11 mouse cellular contexts compared by ENCODE assay signal in the genomic region with DNA sequence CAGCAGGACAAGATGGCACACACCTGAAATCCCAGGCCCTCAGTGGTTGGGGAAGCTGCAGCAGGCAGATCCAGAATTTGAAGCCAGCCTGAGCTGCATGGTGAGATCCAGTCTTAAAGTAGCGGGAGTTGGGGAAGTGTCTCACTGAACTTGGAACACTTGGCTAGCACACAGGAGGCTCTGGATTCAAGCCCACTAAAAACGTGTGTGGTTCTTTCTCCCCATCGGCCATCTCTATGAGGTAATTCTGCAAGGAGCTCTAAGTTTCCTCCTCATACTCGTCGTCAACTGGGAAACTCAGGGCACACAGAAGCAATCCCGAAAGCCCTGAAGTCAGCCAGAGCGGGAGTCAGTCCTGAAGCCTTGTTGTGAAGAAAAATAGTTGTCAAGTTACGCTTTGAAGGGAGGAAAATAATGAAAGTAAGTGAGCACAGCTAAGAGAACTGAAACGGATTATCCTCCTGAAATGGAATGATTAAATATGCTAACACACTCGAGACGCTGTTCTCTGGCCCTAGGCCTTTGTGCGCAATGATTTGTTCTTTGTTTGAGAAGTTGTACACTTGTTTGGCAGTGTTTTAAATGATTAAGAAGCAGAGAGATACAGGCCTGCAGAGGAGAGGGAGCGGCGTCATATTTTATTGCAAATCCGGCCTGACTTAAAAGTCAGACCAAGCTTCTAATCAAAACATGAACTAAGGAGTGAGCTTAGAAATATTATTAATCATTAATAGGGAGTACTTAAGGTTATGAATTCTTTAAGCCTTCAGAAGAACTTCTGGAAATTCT.
DNase-seq lines count a peak whose midpoint lies in the region; ATAC-seq and TF ChIP-seq lines count a peak whose summit lies in the region.
"Had no signal": no experiment of that assay in that cellular context is flagged by ENCODE, and none has a peak within 500 bp of the region (broad histone marks: within the 10 kb centered on the region; RNA-seq: fewer than 3 reads in every experiment).

No protein-coding gene starts in this region.

- H3K9ac ChIP-seq in kidney, embryonic 16.5 days (replicated peaks; ENCODE audit: low read length): peak overlapping the region; percentile 36; the same call in 1 of the 2 replicates
- H3K9ac ChIP-seq in stomach, embryonic 14.5 days (replicated peaks; ENCODE audit: low read depth, low read length): no peak overlapping the region
- no peak overlapping the region for H3K9ac ChIP-seq in hindbrain, embryonic 16.5 days (ENCODE audit: low read depth, low read length)
- H3K9ac ChIP-seq: liver, embryonic 13.5 days had no signal

- no peak for TF ChIP-seq POLR2A in lung, adult 2 months (IDR thresholded peaks at IDR 0.05; ENCODE audit: borderline replicate concordance, extremely low read depth, low read depth, low read length)

- no peaks in the 10 kb centered on the region for H3K36me3 ChIP-seq in kidney, embryonic 16.5 days (ENCODE audit: insufficient read depth, low read length)
- no peaks in the 10 kb centered on the region for H3K36me3 ChIP-seq in stomach, embryonic 14.5 days (ENCODE audit: control insufficient read depth, insufficient read depth, low read length)
- H3K36me3 ChIP-seq in hindbrain, embryonic 16.5 days (ENCODE audit: control insufficient read depth, insufficient read depth, low read length): no peaks in the 10 kb centered on the region
- H3K36me3 ChIP-seq: liver, embryonic 13.5 days had no signal

- no peak for ATAC-seq in kidney, embryonic 16.5 days (ENCODE audit: low FRiP score, low TSS enrichment)
- ATAC-seq in stomach, embryonic 14.5 days (ENCODE audit: insufficient number of reproducible peaks, insufficient read depth, low FRiP score, low read depth): peak; percentile 68
- ATAC-seq in hindbrain, embryonic 16.5 days: no peak

- H3K27me3 ChIP-seq in kidney, embryonic 16.5 days (ENCODE audit: insufficient read depth, low read length): no peaks in the 10 kb centered on the region
- H3K27me3 ChIP-seq in stomach, embryonic 14.5 days (ENCODE audit: control insufficient read depth, insufficient read depth, low read length): no peaks in the 10 kb centered on the region
- no peaks in the 10 kb centered on the region for H3K27me3 ChIP-seq in hindbrain, embryonic 16.5 days (replicated peaks; ENCODE audit: control insufficient read depth, insufficient read depth, low read length)
- H3K27me3 ChIP-seq: liver, embryonic 13.5 days had no signal

- H3K9me3 ChIP-seq in kidney, embryonic 16.5 days (ENCODE audit: low read length): no peaks in the 10 kb centered on the region
- H3K9me3 ChIP-seq in stomach, embryonic 14.5 days (ENCODE audit: control insufficient read depth, low read depth, low read length): no peaks in the 10 kb centered on the region
- H3K9me3 ChIP-seq in hindbrain, embryonic 16.5 days (ENCODE audit: control insufficient read depth, low read length): no peaks in the 10 kb centered on the region
- H3K9me3 ChIP-seq: liver, embryonic 13.5 days had no signal

- TF ChIP-seq CTCF in lung, adult 2 months (IDR thresholded peaks at IDR 0.05; ENCODE audit: insufficient read depth, low read length): no peak

- peak; percentile 5 for DNase-seq in lung, adult 2 months
- no peak for DNase-seq in lung, postnatal 25 days (ENCODE audit: low spot score)
- peak; percentile 43 for DNase-seq in kidney, adult 11 months
- DNase-seq in spleen, postnatal 14 days (ENCODE audit: low spot score in 2 of 2): no peak
- DNase-seq: adrenal gland, postnatal 14 days; gastrocnemius, postnatal 25 days; liver, embryonic 13.5 days; thymus, postnatal 36 days had no signal

- peak overlapping the region; percentile 32 for H3K4me2 ChIP-seq in kidney, embryonic 16.5 days (replicated peaks; ENCODE audit: low read depth, low read length)
- no peak overlapping the region for H3K4me2 ChIP-seq in stomach, embryonic 14.5 days (replicated peaks; ENCODE audit: low read depth, low read length)
- H3K4me2 ChIP-seq in hindbrain, embryonic 16.5 days (ENCODE audit: low read length): no peak overlapping the region
- H3K4me2 ChIP-seq: liver, embryonic 13.5 days had no signal

- 46% methylated on average over 15 of the region's 15 CpGs for WGBS in lung, adult 2 months
- WGBS in kidney, embryonic 16.5 days: 33% methylated on average over 15 of the region's 15 CpGs
- WGBS in stomach, embryonic 14.5 days: 26% methylated on average over 15 of the region's 15 CpGs
- 55% methylated on average over 15 of the region's 15 CpGs for WGBS in hindbrain, embryonic 16.5 days

- no peak overlapping the region for H3K4me3 ChIP-seq in lung, adult 2 months (replicated peaks; ENCODE audit: extremely low read depth, low read depth, low read length)
- H3K4me3 ChIP-seq in kidney, embryonic 16.5 days (ENCODE audit: low read length): no peak overlapping the region
- no peak overlapping the region for H3K4me3 ChIP-seq in stomach, embryonic 14.5 days (ENCODE audit: low read depth, low read length)
- H3K4me3 ChIP-seq in hindbrain, embryonic 16.5 days (ENCODE audit: low read length): no peak overlapping the region
- H3K4me3 ChIP-seq: liver, embryonic 13.5 days had no signal

- H3K27ac ChIP-seq in kidney, embryonic 16.5 days (ENCODE audit: low read length): peak overlapping the region; percentile 83
- peak overlapping the region; percentile 74; the same call in 1 of the 2 replicates for H3K27ac ChIP-seq in stomach, embryonic 14.5 days (ENCODE audit: low read length)
- H3K27ac ChIP-seq in hindbrain, embryonic 16.5 days (ENCODE audit: low read depth, low read length): no peak overlapping the region
- H3K27ac ChIP-seq: liver, embryonic 13.5 days had no signal

- H3K4me1 ChIP-seq in lung, adult 2 months (ENCODE audit: control insufficient read depth, insufficient read depth, low read length): no peaks in the 10 kb centered on the region
- peaks cover 25% of the 10 kb centered on the region for H3K4me1 ChIP-seq in kidney, embryonic 16.5 days (ENCODE audit: insufficient read depth, low read length)
- peaks cover 3% of the 10 kb centered on the region; the same call in 1 of the 2 replicates for H3K4me1 ChIP-seq in stomach, embryonic 14.5 days (ENCODE audit: control insufficient read depth, insufficient read depth, low read length)
- no peaks in the 10 kb centered on the region for H3K4me1 ChIP-seq in hindbrain, embryonic 16.5 days (ENCODE audit: control insufficient read depth, insufficient read depth, low read depth, low read length)
- H3K4me1 ChIP-seq: liver, embryonic 13.5 days had no signal

Comparison
In these comparisons a context has a peak if more than half of its experiments do, and no peak if none do; other contexts are left out.
1. DNase-seq: peak in lung, adult 2 months (single experiment) and kidney, adult 11 months (single experiment); none in lung, postnatal 25 days (single experiment) and spleen, postnatal 14 days (0 of 2).